Mouse (Mus musculus): ENCODE data around the gene Ptprd. TPM values are rescaled to one million over a fixed set of nuclear protein-coding genes. Genes with fewer than 3 reads are reported as not detected.

The Ptprd gene
- total and polyA plus RNA-seq, 3 experiments: not detected

DNA sequence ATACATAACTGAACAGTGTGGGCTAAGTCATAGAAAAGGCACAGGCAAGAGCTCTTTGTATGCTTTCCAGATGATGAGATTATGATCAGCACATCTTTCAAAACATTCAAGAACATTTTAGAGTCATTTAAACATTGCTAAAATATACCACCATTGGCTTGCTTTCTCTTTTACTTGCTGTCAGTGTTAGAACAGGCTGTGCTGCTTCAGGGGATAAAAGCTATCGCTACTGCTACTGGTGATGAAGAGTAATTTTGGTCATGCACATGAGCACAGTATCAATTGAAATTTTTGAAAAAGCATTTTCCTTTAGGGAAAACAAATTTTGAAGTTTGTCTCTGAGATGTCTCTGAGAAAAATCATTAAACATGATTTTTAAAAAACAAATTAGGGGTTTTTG lies 1056.7 kb downstream of the Ptprd start:
- Histone ChIP-seq H3K27ac (ENCODE audit: control insufficient read depth, low read depth, low read length) (no peak overlapping the region), H3K9ac (ENCODE audit: control insufficient read depth, low read depth, low read length, poor library complexity, severe bottlenecking) (no peak overlapping the region), H3K4me1 (ENCODE audit: control insufficient read depth in 1 of 2, insufficient read depth in 2 of 2, low read length in 2 of 2) (no peaks in the 10 kb centered on the region), H3K9me3 (replicated peaks; ENCODE audit: insufficient read depth, low read length) (no peaks in the 10 kb centered on the region), H3K36me3 (ENCODE audit: control insufficient read depth in 1 of 2, insufficient read depth in 2 of 2, low read length in 2 of 2) (no peaks in the 10 kb centered on the region), H3K4me3 (ENCODE audit: control insufficient read depth in 1 of 2, insufficient read depth in 1 of 2, low read depth in 2 of 2, low read length in 2 of 2) (no peak overlapping the region), H3K27me3 (ENCODE audit: control insufficient read depth in 1 of 2, insufficient read depth in 2 of 2, low read length in 2 of 2) (no peaks in the 10 kb centered on the region), H3K79me2 (ENCODE audit: control insufficient read depth, insufficient read depth, low read length, poor library complexity) (no peaks in the 10 kb centered on the region)
- no peak for DNase-seq (ENCODE audit: low read depth, low spot score)
- TF ChIP-seq ETS1 (IDR thresholded peaks at IDR 0.05; ENCODE audit: low read depth, low read length) (no peak), ZNF384 (IDR thresholded peaks at IDR 0.05; ENCODE audit: low read depth, low read length) (no peak), SMC3 (IDR thresholded peaks at IDR 0.05; ENCODE audit: low read depth, low read length) (no peak), RAD21 (IDR thresholded peaks at IDR 0.05; ENCODE audit: low read depth, low read length) (no peak), CTCF (IDR thresholded peaks at IDR 0.05 in 2 of 3, conservative IDR thresholded peaks at IDR 0.05 in 1 of 3; ENCODE audit: control insufficient read depth in 1 of 3, insufficient read depth in 1 of 3, low read depth in 2 of 3, low read length in 3 of 3, poor library complexity in 1 of 3, severe bottlenecking in 1 of 3) (no peak), JUND (IDR thresholded peaks at IDR 0.05; ENCODE audit: low read depth, low read length) (no peak), EP300 (IDR thresholded peaks at IDR 0.05; ENCODE audit: low read depth in 1 of 2, low read length in 2 of 2) (no peak), ZKSCAN1 (IDR thresholded peaks at IDR 0.05; ENCODE audit: low read depth, low read length) (no peak), POLR2AphosphoS2 (IDR thresholded peaks at IDR 0.05; ENCODE audit: low read length) (no peak), NRF1 (IDR thresholded peaks at IDR 0.05; ENCODE audit: insufficient read depth, low read depth, low read length, poor library complexity, severe bottlenecking) (no peak), BHLHE40 (IDR thresholded peaks at IDR 0.05; ENCODE audit: borderline replicate concordance, low read depth, low read length) (no peak)

GRCm38 (mm10) chr4:77124852-77125251 lies 1086.9 kb downstream of the Ptprd start:
- TF ChIP-seq MAZ (IDR thresholded peaks at IDR 0.05; ENCODE audit: low read depth, low read length) (no peak), POLR2AphosphoS5 (IDR thresholded peaks at IDR 0.05; ENCODE audit: borderline replicate concordance, low read depth, low read length) (no peak), USF1 (IDR thresholded peaks at IDR 0.05; ENCODE audit: low read depth, low read length) (no peak), USF2 (IDR thresholded peaks at IDR 0.05; ENCODE audit: borderline replicate concordance in 1 of 2, insufficient read depth in 1 of 2, low read depth in 1 of 2, low read length in 2 of 2) (no peak), MEF2A (IDR thresholded peaks at IDR 0.05; ENCODE audit: extremely low read depth, insufficient replicate concordance, low read depth, low read length, poor library complexity, severe bottlenecking) (no peak), RAD21 (IDR thresholded peaks at IDR 0.05; ENCODE audit: low read depth, low read length) (no peak), NRF1 (IDR thresholded peaks at IDR 0.05; ENCODE audit: insufficient read depth, low read depth, low read length, poor library complexity, severe bottlenecking) (no peak), TBP (IDR thresholded peaks at IDR 0.05; ENCODE audit: low read depth, low read length) (no peak), ETS1 (IDR thresholded peaks at IDR 0.05; ENCODE audit: low read depth, low read length) (no peak), EP300 (IDR thresholded peaks at IDR 0.05; ENCODE audit: low read depth in 1 of 2, low read length in 2 of 2) (no peak), TCF12 (IDR thresholded peaks at IDR 0.05; ENCODE audit: low read depth, low read length) (no peak), HCFC1 (IDR thresholded peaks at IDR 0.05; ENCODE audit: low read depth, low read length) (no peak), POLR2A (IDR thresholded peaks at IDR 0.05; ENCODE audit: control insufficient read depth in 1 of 2, insufficient read depth in 1 of 2, low read depth in 1 of 2, low read length in 2 of 2, poor library complexity in 1 of 2) (no peak), ZNF384 (IDR thresholded peaks at IDR 0.05; ENCODE audit: low read depth, low read length) (no peak), MAX (IDR thresholded peaks at IDR 0.05; ENCODE audit: low read length) (no peak), MXI1 (IDR thresholded peaks at IDR 0.05; ENCODE audit: low read depth, low read length) (no peak)

More at GRCm38 (mm10) chr4:77124852-77125251, 1086.9 kb downstream of the Ptprd start:
- Histone ChIP-seq H3K79me2 (ENCODE audit: control insufficient read depth, insufficient read depth, low read length, poor library complexity) (no peaks in the 10 kb centered on the region), H3K9ac (ENCODE audit: control insufficient read depth, low read depth, low read length, poor library complexity, severe bottlenecking) (no peak overlapping the region), H3K4me3 (ENCODE audit: control insufficient read depth in 1 of 2, insufficient read depth in 1 of 2, low read depth in 2 of 2, low read length in 2 of 2) (no peak overlapping the region), H3K27ac (ENCODE audit: control insufficient read depth, low read depth, low read length) (no peak overlapping the region), H3K4me1 (ENCODE audit: control insufficient read depth in 1 of 2, insufficient read depth in 2 of 2, low read length in 2 of 2) (no peaks in the 10 kb centered on the region), H3K9me3 (replicated peaks; ENCODE audit: insufficient read depth, low read length) (no peaks in the 10 kb centered on the region), H3K27me3 (ENCODE audit: control insufficient read depth in 1 of 2, insufficient read depth in 2 of 2, low read length in 2 of 2) (no peaks in the 10 kb centered on the region), H3K36me3 (ENCODE audit: control insufficient read depth in 1 of 2, insufficient read depth in 2 of 2, low read length in 2 of 2) (no peaks in the 10 kb centered on the region)
- no peak for DNase-seq (ENCODE audit: low read depth, low spot score)

All from MEL (cell line).